In genomic region chr7:73238486-73238885, GRCm38 (mm10) we compare ENCODE assay signal across 19 mouse cellular contexts.
A peak's percentile ranks its signal among the peaks of the same experiment; 100 is the strongest.
DNase-seq lines count a peak whose midpoint lies in the region; ATAC-seq and TF ChIP-seq lines count a peak whose summit lies in the region.
"Had no signal": no experiment of that assay in that cellular context is flagged by ENCODE, and none has a peak within 500 bp of the region (broad histone marks: within the 10 kb centered on the region; RNA-seq: fewer than 3 reads in every experiment).

No protein-coding gene starts in this region.

- peak overlapping the region; percentile 31; the same call in 1 of the 2 replicates for H3K27ac ChIP-seq in forebrain, embryonic 10.5 days
- no peak overlapping the region for H3K27ac ChIP-seq in forebrain, embryonic 13.5 days
- H3K27ac ChIP-seq in lung, embryonic 14.5 days (ENCODE audit: low read depth), result no peak overlapping the region
- no peak overlapping the region; the same call in 1 of the 2 replicates for H3K27ac ChIP-seq in stomach, embryonic 16.5 days (ENCODE audit: low read length)
- H3K27ac ChIP-seq: hindbrain, embryonic 14.5 days; liver, embryonic 12.5 days had no signal

- TF ChIP-seq CTCF in lung, embryonic 14.5 days (IDR thresholded peaks at IDR 0.05; ENCODE audit: low read depth), result no peak
- no peak for TF ChIP-seq CTCF in brain, embryonic 14.5 days (IDR thresholded peaks at IDR 0.05; ENCODE audit: borderline replicate concordance, extremely low read depth, insufficient read depth, insufficient read length)

- peaks cover 20% of the 10 kb centered on the region for H3K4me1 ChIP-seq in forebrain, embryonic 10.5 days
- H3K4me1 ChIP-seq in forebrain, embryonic 13.5 days, result no peaks in the 10 kb centered on the region
- no peaks in the 10 kb centered on the region for H3K4me1 ChIP-seq in lung, embryonic 14.5 days (ENCODE audit: insufficient read depth)
- H3K4me1 ChIP-seq in stomach, embryonic 16.5 days (ENCODE audit: control insufficient read depth, insufficient read depth, low read length), result 0 out of 2 replicates have a peak, but pooled peaks cover 5% of the 10 kb centered on the region
- H3K4me1 ChIP-seq: liver, embryonic 12.5 days had no signal

- no peak overlapping the region for H3K9ac ChIP-seq in forebrain, embryonic 13.5 days
- no peak overlapping the region for H3K9ac ChIP-seq in lung, embryonic 14.5 days
- H3K9ac ChIP-seq in stomach, embryonic 16.5 days (ENCODE audit: low read length), result no peak overlapping the region
- H3K9ac ChIP-seq: heart, embryonic 12.5 days; hindbrain, embryonic 14.5 days; liver, embryonic 12.5 days had no signal

- whole genome bisulfite sequencing in forebrain, embryonic 10.5 days, result 46% methylated on average over 4 of the region's 4 CpGs
- 25% methylated on average over 4 of the region's 4 CpGs for WGBS in forebrain, embryonic 13.5 days
- 17% methylated on average over 4 of the region's 4 CpGs for WGBS in lung, embryonic 14.5 days
- WGBS in stomach, embryonic 16.5 days, result 21% methylated on average over 4 of the region's 4 CpGs

- DNase-seq in forebrain, embryonic 10.5 days (ENCODE audit: extremely low spot score, low spot score), result no peak
- peak; percentile 16 for DNase-seq in lung, embryonic 14.5 days
- no peak for DNase-seq in lung, postnatal 36 days
- DNase-seq in brain, embryonic 14.5 days (ENCODE audit: low read depth), result peak; percentile 21
- DNase-seq in Muller cell, postnatal 12 days (ENCODE audit: inconsistent ontology term), result no peak
- DNase-seq: adrenal gland, adult 8-10 months; cerebellum, adult 11 months; heart, postnatal 14 days; kidney, postnatal 36 days; layer of hippocampus, adult 9-11 months; lung, adult 2 months; midbrain, embryonic 14.5 days; thymus, adult 2 months had no signal

- H3K36me3 ChIP-seq in forebrain, embryonic 10.5 days (replicated peaks), result no peaks in the 10 kb centered on the region
- no peaks in the 10 kb centered on the region for H3K36me3 ChIP-seq in forebrain, embryonic 13.5 days (ENCODE audit: poor library complexity, severe bottlenecking)
- H3K36me3 ChIP-seq in lung, embryonic 14.5 days (ENCODE audit: insufficient read depth), result no peaks in the 10 kb centered on the region
- H3K36me3 ChIP-seq in stomach, embryonic 16.5 days (ENCODE audit: control insufficient read depth, insufficient read depth, low read length), result no peaks in the 10 kb centered on the region
- H3K36me3 ChIP-seq: heart, embryonic 12.5 days; liver, embryonic 12.5 days had no signal

- no peak for ATAC-seq in forebrain, embryonic 13.5 days
- no peak for ATAC-seq in lung, embryonic 14.5 days (ENCODE audit: insufficient read depth)
- no peak for ATAC-seq in stomach, embryonic 16.5 days (ENCODE audit: insufficient read depth, low FRiP score)
- ATAC-seq: forebrain, embryonic 14.5 days; liver, embryonic 12.5 days had no signal

- H3K4me3 ChIP-seq in forebrain, embryonic 10.5 days, result no peak overlapping the region
- H3K4me3 ChIP-seq in forebrain, embryonic 13.5 days, result no peak overlapping the region
- H3K4me3 ChIP-seq in lung, embryonic 14.5 days (ENCODE audit: low read depth, low read length), result no peak overlapping the region
- H3K4me3 ChIP-seq in stomach, embryonic 16.5 days (replicated peaks; ENCODE audit: low read length), result no peak overlapping the region
- H3K4me3 ChIP-seq: heart, embryonic 12.5 days; liver, embryonic 12.5 days had no signal

- H3K27me3 ChIP-seq in forebrain, embryonic 10.5 days (ENCODE audit: poor library complexity, severe bottlenecking), result no peaks in the 10 kb centered on the region
- H3K27me3 ChIP-seq in forebrain, embryonic 13.5 days, result no peaks in the 10 kb centered on the region
- no peaks in the 10 kb centered on the region for H3K27me3 ChIP-seq in lung, embryonic 14.5 days (ENCODE audit: insufficient read depth, low read length)
- no peaks in the 10 kb centered on the region for H3K27me3 ChIP-seq in stomach, embryonic 16.5 days (ENCODE audit: control insufficient read depth, insufficient read depth, low read length)
- H3K27me3 ChIP-seq: liver, embryonic 12.5 days had no signal

- no peak for TF ChIP-seq POLR2A in brain, embryonic 14.5 days (IDR thresholded peaks at IDR 0.05; ENCODE audit: borderline replicate concordance, extremely low read depth, insufficient read depth, insufficient read length, poor library complexity, severe bottlenecking)

- no peak overlapping the region for H3K4me2 ChIP-seq in forebrain, embryonic 13.5 days
- no peak overlapping the region for H3K4me2 ChIP-seq in lung, embryonic 14.5 days
- H3K4me2 ChIP-seq in stomach, embryonic 16.5 days (ENCODE audit: low read depth, low read length), result peak overlapping the region; percentile 13; the same call in 1 of the 2 replicates
- H3K4me2 ChIP-seq: heart, embryonic 12.5 days; hindbrain, embryonic 14.5 days; liver, embryonic 12.5 days had no signal

- no peaks in the 10 kb centered on the region for H3K9me3 ChIP-seq in forebrain, embryonic 10.5 days
- H3K9me3 ChIP-seq in forebrain, embryonic 13.5 days (replicated peaks), result no peaks in the 10 kb centered on the region
- no peaks in the 10 kb centered on the region for H3K9me3 ChIP-seq in lung, embryonic 14.5 days (ENCODE audit: low read depth, low read length)
- no peaks in the 10 kb centered on the region; the same call in 1 of the 2 replicates for H3K9me3 ChIP-seq in stomach, embryonic 16.5 days (replicated peaks; ENCODE audit: control insufficient read depth, low read length)
- H3K9me3 ChIP-seq: heart, embryonic 12.5 days; liver, embryonic 12.5 days had no signal

Comparison
In these comparisons a context has a peak if more than half of its experiments do, and no peak if none do; other contexts are left out.
1. DNase-seq: peak in lung, embryonic 14.5 days (single experiment) and brain, embryonic 14.5 days (single experiment); none in forebrain, embryonic 10.5 days (single experiment), lung, postnatal 36 days (single experiment) and Muller cell, postnatal 12 days (single experiment).